Mouse (Mus musculus) mesoderm, embryonic 11.5 days (tissue): ENCODE data around the gene Mrpl53.

Experiments
- DNase-seq: peaks from one replicate; pipeline ENCODE4 v3.0.0-alpha.2; 2012; ENCODE audit warnings: low read depth, low spot score

Mrpl53 gene

DNA sequence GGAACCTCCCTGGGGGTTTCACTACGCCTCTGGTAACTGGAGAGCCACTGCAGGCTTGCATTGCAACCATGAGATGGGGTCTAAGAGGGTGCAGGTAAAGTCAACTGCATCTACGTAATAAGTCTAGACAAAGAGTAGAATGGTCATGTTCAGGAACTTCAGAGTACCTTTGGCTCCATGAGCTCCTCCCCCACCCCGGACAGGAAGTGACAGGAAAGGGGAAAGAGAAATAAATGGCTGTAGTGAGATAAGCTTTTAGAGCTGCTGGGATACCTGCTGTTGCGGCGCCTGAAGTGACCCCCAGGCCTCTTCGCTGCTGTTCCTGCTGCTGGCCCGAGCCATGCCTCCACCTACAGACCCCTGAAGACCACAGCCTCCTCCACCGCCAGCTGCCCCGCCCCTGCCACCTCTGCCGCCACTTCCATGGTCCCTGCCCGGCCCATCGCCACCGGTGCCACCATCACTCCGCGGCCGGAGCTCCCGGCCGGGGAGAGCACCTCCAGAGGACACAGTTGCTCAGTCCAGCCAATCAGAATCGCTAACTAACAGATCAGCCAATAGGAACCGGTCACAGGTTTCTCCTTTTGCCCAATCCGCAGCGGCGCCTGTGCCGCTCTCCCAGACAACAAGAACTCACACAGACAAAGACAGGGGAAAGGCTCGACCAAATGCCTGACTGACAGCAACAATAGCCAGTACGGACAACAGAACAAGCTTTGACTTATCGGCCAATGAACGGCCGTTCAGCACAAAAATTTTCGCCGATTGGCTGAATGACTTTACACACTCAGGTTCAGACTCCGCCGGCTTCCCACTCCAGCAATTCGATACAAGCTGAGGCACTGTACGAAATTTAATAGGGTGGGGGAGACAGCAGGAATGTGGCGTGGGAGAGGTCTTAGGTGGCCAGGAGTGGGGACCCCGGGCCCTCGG lies 12.4 kb downstream of the Mrpl53 start, which contains the start of gene Wbp1:
Gene Wbp1 (minus strand): TSS at position 630 of the 933 bp plus-strand sequence.
- peak; percentile 99 for DNase-seq

DNA sequence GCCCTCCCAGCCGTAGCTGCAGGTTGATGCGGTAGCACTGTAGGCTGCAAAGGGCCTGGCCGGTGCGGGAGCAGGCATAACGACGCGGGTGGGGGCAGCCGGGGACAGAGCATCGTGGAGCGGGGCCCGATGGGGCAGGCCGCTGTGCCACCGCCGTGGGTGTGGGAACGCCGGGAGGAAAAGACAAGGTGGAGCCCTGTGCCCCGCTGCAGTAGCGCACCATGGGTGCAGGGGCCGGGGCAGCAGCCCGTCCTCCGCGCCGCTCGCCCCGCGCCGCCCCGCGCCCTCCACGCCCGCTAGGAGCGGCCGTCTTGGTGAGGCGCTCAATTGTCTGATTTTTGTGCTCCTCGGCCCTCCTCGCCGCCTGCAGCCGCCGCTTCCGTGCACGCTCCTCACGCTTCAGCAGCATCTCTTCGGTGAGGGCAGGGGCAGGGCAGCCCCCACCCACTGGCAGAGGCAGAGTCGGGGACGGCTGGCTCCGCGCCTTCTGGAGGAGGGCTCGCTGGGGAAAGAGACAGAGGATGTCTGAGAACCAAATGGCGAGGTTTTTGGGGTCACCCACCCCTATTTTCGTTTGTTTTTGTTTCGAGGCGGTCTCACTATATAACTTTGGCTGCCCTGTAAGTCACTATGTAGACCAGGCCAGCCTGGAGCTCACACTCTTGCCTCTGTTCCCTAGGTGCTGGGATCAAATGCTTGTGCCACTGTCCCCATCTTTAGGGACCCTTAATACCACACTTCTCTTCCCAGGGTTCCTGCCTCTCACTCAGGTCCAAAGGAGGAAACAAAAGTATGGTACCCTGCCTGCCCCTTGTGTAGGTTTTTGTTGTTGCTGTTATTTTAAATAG lies 13.2 kb downstream of the Mrpl53 start:
- DNase-seq = no peak

DNA sequence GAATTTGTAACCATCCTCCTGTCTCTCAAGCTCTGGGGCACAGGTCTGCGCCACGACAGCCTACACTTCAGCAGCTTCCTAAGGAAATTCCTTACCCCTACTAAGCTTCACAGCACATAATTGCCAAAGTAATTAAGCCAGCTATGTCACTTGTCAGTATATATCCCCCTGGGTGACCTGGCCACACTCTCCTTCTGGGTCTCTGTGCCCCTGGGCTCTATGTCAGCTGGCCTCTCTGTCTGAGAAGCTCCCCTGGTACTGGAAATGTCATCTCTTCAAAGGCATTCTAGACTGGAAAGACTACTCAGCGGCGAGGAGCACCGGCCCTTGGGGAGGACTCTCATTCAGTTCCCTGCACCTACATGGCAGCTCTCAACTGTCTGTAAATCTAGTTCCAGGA lies 14.1 kb downstream of the Mrpl53 start:
- no peak for DNase-seq

DNA sequence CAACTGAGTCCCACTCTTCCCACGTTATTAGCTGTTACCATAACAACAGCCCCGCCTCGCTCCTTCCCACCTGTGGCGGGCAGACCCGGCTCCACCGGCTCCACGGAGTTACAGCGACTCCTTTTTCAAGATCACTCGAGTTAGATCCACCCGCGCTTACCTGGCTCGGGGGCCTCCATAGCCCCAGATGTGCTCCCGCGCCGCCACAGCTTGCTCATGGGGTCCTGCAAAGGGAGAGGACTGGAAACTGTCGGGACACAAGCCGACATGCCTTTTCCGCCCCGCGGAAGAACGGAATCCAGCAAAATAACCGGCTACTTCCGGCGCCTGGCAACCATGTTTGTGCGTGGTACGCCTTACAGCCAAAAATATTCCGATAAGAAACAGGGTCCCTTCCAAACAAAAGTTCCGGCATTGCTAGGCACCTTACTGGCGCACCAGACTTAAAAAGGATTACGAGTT lies 16.0 kb downstream of the Mrpl53 start:
- peak; percentile 91 for DNase-seq

DNA sequence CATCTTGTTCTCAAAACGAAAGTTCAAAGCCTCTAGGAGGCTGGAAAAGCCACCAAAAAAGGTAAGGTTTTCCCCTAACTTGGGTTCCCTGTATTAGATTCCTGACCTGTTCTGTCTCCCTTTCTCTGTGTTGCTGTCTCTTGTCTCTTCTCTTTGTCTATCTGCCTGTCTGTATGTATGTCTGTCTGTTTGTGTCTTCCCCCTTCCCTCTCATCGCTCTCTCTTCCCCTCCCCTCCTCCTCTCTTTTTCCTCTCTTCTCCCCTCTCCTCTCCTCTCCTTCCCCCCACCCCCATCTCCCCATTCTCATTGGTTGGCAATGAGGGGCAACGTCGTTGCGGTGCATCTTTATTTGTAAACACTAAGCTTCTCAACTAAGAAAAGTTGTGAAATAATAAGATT lies 16.5 kb downstream of the Mrpl53 start, which contains the start of gene Ino80b:
Gene Ino80b (minus strand): TSS at position 101 of the 400 bp plus-strand sequence.
- no peak for DNase-seq

DNA sequence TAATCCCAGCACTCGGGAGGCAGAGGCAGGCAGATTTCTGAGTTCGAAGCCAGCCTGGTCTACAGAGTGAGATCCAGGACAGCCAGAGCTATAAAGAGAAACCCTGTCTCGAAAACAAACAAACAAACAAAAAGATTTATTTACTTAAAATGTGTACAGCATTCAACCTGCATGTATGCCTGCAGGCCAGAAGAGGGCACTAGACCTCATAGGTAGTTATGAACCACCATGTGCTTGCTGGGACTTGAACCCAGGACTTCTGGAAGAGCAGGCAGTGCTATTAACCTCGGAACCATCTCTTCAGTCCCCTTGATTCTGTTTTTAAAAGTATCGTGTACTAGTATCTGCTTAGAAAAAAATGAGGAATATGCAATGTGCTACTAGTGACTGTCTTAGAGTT lies 18.6 kb downstream of the Mrpl53 start:
- no peak for DNase-seq

DNA sequence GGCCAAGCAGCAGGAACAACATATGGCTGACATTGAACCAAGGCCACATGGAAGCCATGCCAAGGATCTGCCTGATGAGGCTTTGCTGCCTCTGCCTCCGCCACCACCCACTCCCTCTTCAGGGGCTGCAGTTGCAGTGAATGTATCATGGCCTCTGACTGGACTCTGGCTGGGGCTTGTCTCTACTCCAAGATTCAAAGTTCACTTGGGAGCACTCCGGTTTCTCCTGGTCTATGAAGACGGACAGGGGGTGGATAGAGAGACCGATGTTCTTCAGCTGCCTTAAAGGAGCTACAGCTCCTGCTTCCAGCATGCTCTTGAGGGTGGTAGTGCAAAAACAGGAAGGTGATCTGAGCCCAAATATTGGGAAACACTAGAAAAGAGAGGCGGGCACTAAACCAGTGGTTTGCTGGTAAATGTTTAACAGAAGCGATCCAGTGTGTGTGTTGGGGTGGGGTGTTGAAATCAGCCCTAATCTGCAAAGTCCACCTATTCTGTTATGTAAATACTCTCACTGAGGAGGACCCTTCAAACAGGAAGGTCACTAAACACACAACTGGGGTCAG lies 22.7 kb downstream of the Mrpl53 start:
- no peak for DNase-seq

DNA sequence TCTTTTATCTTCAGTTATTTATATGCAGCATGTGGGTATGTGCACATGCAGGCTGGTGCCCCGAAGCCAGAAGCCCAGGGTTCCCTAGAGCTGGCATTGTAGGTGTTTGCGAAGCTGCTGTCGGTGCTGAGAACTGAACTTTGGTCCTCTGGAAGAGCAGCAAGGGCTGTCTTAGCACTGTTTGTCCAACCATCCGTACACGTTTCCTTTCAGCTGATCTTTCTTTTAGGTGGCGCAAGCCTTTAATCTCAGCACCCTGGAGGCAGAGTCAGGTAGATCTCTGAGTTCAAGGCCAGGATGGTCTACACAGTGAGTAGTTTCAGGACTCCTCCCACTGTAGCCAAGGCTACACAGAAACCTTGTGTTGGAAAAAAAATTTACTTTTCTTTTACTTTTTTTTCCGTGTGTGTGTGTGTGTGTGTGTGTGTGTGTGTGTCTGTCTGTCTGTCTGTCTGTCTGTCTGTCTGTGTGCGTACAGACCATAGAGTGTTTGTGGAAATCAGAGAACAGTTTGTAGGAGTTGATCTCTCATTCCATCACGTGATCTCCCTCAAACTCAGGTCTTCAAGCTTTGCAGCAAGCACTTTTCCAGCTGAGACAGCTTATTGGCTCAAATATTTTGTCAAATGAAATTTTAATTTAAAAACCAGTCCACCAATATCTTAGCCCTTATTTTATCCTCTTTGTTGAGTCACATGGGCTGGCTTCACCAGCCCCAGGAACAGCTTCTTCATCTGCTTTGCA lies 23.5 kb downstream of the Mrpl53 start:
- DNase-seq = no peak

DNA sequence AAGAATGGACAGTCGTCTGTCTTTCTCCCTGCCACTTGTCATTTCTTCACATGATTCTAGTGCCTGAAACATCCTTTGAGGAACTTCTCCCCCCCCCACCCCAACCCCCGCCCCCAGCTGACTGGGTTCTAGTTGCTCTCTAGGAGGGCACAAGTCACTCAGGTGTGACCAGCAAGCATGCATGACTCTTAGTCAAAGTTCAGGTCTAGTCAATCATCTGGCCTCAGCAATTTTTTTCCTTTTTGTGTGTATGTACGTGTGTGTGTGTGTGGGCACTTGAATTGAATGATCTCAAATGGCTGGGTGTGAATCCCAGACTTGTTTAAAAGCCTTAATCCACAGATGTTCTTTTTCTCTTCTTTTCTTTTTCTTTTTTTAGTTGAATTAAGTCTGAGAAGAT lies 25.4 kb downstream of the Mrpl53 start:
- no peak for DNase-seq

DNA sequence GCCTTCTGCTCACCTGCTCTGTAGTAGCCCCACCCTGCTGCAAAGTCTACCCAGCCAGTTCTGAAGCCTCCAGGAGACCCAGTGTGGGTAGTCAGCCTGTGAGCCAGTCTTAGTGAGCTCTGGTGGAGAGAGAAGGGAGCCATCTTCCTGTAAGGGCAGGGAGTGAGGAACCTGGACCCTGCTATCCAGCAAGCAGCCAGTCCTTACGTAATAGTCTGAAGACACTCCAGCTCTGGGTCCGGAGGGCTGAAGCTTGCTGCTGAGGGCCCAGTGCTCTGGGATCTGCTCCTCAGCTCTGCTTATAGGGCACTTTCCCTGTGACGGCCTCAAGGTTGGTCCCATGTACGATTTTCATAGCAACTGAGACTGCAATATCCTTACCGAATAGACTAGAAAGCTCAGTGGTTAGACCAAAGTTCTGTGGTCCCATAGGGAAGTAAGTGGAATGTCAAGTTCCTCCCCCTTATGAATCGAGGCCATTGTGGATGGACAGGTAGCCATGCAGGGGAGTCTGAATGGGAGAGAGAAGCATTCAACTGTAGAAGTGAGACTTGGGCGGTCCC lies 26.2 kb downstream of the Mrpl53 start, which contains the start of gene Rtkn:
Gene Rtkn (plus strand): TSS at position 513 of the 563 bp plus-strand sequence.
- no peak for DNase-seq

DNA sequence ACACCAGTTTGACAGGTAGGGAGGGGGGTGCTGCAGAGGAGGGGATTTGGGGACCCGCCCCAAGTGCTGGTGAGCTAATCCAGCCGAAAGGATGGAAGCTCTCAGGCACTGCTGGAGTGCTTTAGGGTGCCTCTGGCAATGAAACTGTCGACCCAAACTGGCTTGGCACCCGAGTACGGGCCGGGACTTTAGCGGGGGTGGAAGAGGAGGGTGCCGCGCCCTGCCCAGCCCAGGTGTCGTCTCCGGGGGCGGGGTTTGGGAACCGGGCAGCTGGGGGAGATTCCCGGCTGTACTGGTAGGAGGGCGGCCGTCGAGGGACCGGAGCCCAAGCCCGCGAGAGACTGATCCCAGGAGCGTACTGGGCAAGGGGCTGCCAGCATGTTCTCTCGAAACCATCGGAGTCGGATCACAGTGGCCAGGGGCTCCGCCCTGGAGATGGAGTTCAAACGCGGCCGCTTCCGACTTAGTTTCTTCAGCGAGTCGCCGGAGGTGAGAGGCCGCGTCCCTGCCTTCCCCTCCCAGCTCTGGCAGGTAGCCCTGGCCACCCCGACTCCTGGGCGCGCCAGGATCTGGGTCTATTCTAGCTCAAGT lies 26.8 kb downstream of the Mrpl53 start:
- DNase-seq = no peak

DNA sequence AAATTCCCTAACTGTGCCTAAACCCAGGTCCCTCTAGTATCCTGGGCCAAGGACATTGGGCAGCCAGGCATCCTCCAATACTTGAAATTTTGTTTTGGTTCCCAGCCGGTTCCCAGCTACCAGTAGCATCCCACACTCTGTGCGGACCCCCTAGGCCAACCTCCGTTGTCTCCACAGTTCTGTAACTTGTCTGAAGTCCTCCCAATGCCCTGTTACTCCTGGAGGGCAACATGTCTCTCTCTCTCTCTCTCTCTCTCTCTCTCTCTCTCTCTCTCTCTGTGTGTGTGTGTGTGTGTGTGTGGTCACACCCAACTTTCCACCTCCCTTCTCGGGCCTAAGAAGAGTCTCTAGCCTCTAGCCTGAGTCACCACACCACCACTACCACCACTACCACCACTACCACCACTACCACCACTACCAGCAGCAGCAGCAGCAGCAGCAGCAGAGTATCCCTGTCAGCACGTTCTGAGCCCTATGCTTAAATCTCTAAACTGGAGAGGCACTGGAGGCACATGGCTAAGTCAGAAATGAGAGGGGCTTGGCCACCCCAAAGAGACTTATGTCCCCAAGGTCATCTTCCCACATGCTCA lies 27.5 kb downstream of the Mrpl53 start:
- DNase-seq = no peak

DNA sequence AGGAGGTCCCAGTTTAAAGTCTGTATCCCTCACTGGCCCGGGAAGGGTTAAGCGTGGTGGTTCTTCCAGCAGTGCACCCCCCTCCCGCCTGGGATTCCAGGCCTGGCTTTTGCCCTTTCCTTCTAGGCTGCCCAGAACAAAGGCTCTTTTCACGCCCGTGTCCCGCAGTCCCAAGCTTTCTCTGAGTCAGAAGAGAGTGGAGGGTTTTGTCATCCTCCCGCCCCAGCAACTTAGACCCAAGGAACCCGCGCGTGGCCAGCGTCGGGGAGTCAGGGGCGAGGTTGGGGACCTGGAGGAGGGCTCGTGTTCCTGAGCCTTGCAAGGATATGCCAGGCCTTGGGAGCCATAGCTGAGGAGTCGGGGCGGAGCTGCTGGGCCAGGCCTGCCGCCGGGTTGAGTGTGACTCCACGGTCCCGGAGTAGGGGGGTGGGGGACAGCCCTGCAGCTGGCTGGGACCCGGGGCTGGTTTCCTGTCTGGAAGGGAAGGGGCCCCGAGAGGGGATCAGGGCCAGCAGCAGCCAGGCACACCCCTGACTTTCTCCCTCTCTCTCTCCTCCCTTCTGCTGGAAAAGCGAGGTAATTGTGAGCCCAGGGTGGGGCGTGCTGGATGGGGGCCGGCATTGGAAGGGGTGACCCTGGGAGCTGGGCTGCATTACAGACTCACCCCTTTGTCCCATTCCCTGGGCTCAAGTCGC lies 28.2 kb downstream of the Mrpl53 start:
- DNase-seq = peak; percentile 91

DNA sequence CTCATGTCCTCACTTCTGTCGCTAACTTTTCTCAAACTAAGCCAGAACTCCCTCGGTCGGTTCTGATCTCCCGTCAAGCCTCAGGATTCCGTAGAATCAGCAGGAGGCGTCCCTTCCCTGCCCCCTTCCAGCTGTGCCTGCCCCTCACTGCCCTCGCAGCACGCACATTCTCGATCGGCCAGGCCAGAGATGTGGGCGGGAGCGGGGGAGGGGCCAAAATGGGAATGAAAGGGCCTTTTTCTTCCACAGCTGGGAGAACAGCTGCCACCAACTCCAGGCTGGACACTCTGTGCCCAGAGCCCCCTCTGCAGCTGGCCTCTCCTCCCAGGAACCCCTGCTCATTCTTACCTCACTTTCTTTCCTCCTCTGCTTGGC lies 28.7 kb downstream of the Mrpl53 start:
- DNase-seq = peak; percentile 93

DNA sequence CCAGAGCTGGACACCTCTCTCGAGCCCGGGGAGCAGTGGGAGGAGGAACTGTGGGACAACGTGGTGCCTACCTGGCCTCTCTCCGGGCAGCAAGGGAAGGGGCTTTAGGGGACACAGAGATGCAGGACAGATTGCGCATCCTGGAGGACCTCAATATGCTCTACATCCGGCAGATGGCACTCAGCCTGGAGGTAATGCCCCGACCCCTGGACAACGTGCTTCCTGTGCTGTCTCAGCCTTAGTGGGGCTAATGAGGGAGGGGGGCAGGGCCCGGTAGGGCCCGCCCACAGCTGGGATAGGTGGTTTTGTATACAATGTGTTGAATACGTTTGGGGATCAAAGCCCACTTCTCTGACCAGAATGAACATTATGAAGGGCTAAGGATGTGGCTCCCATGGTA lies 29.2 kb downstream of the Mrpl53 start:
- peak; percentile 76 for DNase-seq

DNA sequence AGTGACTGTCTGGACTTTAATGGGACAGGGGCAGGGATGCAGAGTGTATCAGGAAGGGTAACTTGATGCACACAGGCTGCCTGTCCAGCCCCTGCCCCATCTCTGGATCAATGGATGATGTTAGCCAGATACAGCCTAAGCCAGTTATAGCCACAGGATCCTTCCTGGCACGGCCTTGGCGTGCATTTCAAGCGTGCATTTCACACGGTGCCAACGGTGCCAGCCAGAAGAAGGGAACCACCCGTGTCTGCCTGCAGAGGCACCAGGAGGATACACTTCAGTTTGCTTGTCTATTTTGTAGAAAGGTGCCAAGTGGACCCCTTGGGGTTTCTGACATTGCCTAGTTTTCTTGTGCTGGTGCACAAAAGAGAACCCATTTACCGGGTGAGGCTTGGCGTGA lies 31.2 kb downstream of the Mrpl53 start:
- no peak for DNase-seq

DNA sequence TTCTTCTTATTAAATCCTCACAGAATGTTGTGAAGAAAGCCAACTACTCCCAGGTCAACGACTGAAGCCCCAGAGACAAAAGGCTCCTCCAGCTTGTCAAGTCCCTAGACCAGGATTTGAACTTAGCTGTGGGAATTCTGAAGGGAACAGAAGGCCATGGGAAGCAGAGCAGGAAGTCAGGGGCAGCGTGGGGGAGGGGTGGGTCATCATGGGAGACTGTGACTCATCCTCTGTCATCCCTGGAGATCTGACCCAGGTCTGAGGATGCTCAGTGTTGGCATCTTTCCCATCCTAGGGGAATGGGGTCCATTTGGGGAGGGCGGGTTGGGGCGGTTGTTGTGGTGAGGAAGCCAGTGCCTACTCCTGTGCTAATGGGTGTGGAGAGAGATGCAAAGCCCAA lies 32.8 kb downstream of the Mrpl53 start:
- no peak for DNase-seq

DNA sequence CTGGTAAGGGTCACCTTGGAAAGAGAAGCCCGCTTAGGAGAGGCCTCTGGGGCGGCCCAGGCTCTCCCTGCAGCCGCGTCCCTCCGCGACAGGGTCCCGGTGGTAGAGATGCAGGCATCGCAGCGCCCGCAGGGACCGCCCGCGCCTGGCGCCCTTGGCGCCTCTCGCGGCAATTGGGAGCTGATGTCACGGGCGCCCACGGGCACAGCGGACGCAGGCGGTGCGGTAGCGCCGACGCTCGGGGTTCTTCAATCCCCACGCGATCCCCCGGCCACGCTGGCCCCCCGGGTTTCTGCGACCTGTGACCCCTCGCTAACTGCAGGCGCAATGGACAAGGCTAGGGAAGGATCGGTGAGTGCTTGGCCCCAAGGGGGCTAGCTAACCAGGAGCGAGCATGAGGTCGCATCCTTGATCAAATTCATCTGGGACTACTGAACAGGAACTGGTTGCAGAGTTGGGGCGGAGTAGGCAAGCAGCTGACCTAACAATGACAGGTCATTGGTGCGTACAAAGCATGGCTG lies 33.4 kb downstream of the Mrpl53 start:
- no peak for DNase-seq

DNA sequence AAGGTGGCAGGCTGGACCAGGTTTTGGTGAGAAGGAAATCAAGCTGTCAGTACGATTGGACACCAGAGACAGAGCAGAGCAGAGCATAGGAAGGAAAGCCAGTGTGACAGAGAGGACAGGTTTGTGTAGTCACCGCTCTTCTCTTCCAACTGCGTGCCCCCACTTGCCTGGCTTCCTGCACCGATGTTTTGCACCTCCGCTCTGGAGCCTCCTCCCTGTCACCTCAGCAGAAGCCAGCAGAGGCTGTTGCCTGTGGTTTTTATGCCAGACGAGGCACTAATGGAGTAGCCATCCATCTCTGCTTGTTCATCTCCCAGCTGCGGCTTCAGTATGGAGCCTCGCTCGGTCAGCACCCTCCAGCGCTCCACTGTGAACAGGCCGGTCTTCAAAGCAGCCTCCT lies 34.0 kb downstream of the Mrpl53 start:
- no peak for DNase-seq
